Mouse (Mus musculus) left cerebral cortex, adult 2 months (tissue): ENCODE results near the gene Spice1. TPM values are rescaled to one million over a fixed set of nuclear protein-coding genes. Genes with fewer than 3 reads are reported as not detected.
A peak's percentile ranks its signal among the peaks of the same experiment; 100 is the strongest.

Experiments used
- DNase-seq, 2 experiments: peaks; one replicate each; pipeline ENCODE4 v3.0.0; 2021 to 2022; ENCODE audit warnings: low spot score in 2 of 2, mixed read lengths in 1 of 2; ENCODE audit errors: extremely low spot score in 1 of 2
- H3K27ac ChIP-seq: fragments of 200-600 bp; 2 replicates; pipeline ENCODE4 v1.8.1; 2022
- H3K4me3 ChIP-seq: fragments of 200-600 bp; 2 replicates; pipeline ENCODE4 v1.8.1; 2022
- CTCF ChIP-seq: fragments of 200-600 bp; IDR thresholded peaks from 2 replicates; pipeline ENCODE4 v1.8.1; 2022; ENCODE audit warnings: antibody characterized with exemption, mild to moderate bottlenecking, moderate library complexity
- intact Hi-C: fragments of 180-260 bp; cut with DNase I; formaldehyde crosslinking; loops from one replicate; pipeline ENCODE4 v1.15.1; 2025
- total RNA-seq, 2 experiments: library from RNA; stranded (reverse); gene quantifications; 2 replicates each; pipeline ENCODE4 v1.2.3; 2021

The Spice1 gene
- total RNA-seq, 2 experiments from 2014 or later, result 19.5 to 22.7 TPM

- intact Hi-C loops, result no loop called here
- TF ChIP-seq CTCF, result no peak
- Histone ChIP-seq H3K4me3 (no peak overlapping the region), H3K27ac (no peak overlapping the region)
- no peak for DNase-seq
Observed at GRCm38 (mm10) chr16:44428456-44428855, 81.5 kb downstream of the Spice1 start.

- Histone ChIP-seq H3K4me3 (no peak overlapping the region), H3K27ac (no peak overlapping the region)
- intact Hi-C loops, result no loop called here
- TF ChIP-seq CTCF, result no peak
- DNase-seq, result no peak
Observed at GRCm38 (mm10) chr16:44430021-44430420, 83.1 kb downstream of the Spice1 start.

DNA sequence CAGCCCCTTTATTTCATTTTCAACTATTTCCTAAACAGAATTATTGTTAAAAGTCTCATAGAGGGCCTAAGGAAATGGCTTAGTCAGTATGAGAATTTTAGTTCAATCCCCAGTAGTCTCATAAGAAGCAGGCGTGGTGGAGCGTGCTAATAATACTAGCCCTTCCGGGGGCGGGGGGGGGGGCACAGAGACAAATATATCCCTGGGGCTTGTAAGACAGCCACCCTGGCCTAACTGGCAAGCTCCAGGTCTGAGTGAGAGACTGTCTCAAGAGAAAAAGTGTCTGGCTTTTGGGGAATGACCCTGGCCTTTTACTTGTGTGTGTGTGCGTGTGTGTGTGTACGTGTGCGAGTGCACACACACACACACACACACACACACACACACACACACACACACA, 88.0 kb downstream of the Spice1 start:
- Histone ChIP-seq H3K27ac (no peak overlapping the region), H3K4me3 (no peak overlapping the region)
- no peak for DNase-seq
- intact Hi-C loops, result no loop called here
- no peak for TF ChIP-seq CTCF

GRCm38 (mm10) chr16:44435481-44435880, 88.6 kb downstream of the Spice1 start:
- no peak for DNase-seq
- peak; percentile 7 for TF ChIP-seq CTCF
- intact Hi-C loops, result no loop called here
- Histone ChIP-seq H3K4me3 (no peak overlapping the region), H3K27ac (no peak overlapping the region)

Other genes starting within 250 kb of the Spice1 start
- 100 to 1,000 TPM; 428 to 489 TPM for gene Atp6v1a, start 207.4 kb upstream of the Spice1 start, total RNA-seq
- gene Naa50, start 207.3 kb upstream of the Spice1 start, total RNA-seq, result 10 to 100 TPM; 61.6 to 62.8 TPM
- gene Usf3, start 173.9 kb upstream of the Spice1 start, total RNA-seq, result 10 to 100 TPM; 39.9 to 40.3 TPM
- gene Sidt1, start 13.9 kb upstream of the Spice1 start, total RNA-seq, result 10 to 100 TPM; 48.3 to 49.7 TPM
- 1 to 10 TPM; 4.3 to 5.0 TPM for gene Cfap44, start 47.7 kb downstream of the Spice1 start, total RNA-seq
- gene Boc, start 211.8 kb downstream of the Spice1 start, total RNA-seq, result 10 to 100 TPM; 18.7 to 20.0 TPM